ENCODE assay signal across 8 mouse cellular contexts in the genomic region with DNA sequence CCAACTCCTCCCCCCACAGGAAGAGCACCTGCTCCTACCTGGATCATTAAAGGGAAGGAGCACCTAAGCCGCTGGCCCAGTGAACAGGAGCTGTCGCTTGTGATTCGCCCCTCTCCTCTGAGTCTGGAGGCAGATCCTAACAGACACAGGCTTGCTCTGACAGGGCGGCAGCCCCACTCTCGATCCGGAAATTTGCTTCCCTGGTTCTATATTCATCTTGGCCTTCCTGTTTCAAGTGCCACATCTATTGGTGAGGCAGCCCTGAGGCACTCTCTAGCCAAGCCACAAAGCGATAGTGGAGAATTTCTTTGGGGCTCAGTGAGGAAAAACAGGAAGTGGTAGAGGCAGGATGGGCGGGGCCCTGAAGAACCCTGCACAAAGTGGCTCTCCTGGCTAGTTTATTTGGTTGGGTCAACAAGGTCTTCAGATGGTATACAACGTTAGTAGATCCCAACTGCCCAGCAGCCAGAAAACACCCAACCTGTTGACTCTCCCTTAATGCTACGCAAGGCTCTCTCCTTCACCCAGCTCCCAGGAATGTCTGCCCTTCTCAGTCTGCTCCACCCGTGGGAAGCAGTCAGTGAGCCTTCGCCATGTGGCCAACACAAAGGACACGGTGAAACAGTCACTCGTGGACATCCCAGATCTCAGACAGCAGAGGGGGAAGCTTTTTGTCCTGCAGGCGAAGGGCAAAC. TPM values are rescaled to one million over a fixed set of nuclear protein-coding genes. Genes with fewer than 3 reads are reported as not detected.
A peak's percentile ranks its signal among the peaks of the same experiment; 100 is the strongest.
DNase-seq lines count a peak whose midpoint lies in the region; ATAC-seq lines count a peak whose summit lies in the region.

Madd (minus strand) TSS at position 127 of the 695 bp plus-strand sequence.

- H3K4me3 ChIP-seq in hindbrain, embryonic 14.5 days (replicated peaks; ENCODE audit: low read length): peak within 1 kb of the TSS; percentile 73
- H3K4me3 ChIP-seq in macrophage (ENCODE audit: inconsistent target): peak within 1 kb of the TSS; percentile 49

- DNase-seq in 416B (ENCODE audit: low read depth): peak; percentile 95
- DNase-seq in R1 (ENCODE audit: low read depth, low spot score): peak; percentile 56
- no peak for DNase-seq in hindbrain, embryonic 14.5 days (ENCODE audit: low spot score)
- DNase-seq in left cerebral cortex, adult 8-10 months (ENCODE audit: low spot score in 2 of 2): no peak
- DNase-seq in spleen, postnatal 4 days (ENCODE audit: low spot score in 2 of 2): peak; percentile 64 to 79
- DNase-seq in ovary, postnatal 36 days (ENCODE audit: low spot score): no peak

- H3K79me2 ChIP-seq in macrophage (ENCODE audit: inconsistent target): peaks cover 34% of the 10 kb centered on the region

- peak within 1 kb of the TSS; percentile 89 for H3K27ac ChIP-seq in hindbrain, embryonic 14.5 days
- peak within 1 kb of the TSS; percentile 86 for H3K27ac ChIP-seq in macrophage

- H3K9me3 ChIP-seq in hindbrain, embryonic 14.5 days (ENCODE audit: control insufficient read depth, low read length): no peaks in the 10 kb centered on the region

- peak within 1 kb of the TSS; percentile 80 for H3K4me2 ChIP-seq in hindbrain, embryonic 14.5 days (replicated peaks)

- H3K4me1 ChIP-seq in hindbrain, embryonic 14.5 days (replicated peaks; ENCODE audit: control insufficient read depth, insufficient read depth, low read length): peaks cover 23% of the 10 kb centered on the region

- H3K36me3 ChIP-seq in hindbrain, embryonic 14.5 days (replicated peaks; ENCODE audit: control insufficient read depth, insufficient read depth): peaks cover 1% of the 10 kb centered on the region
- H3K36me3 ChIP-seq in macrophage (ENCODE audit: inconsistent target): peaks cover 16% of the 10 kb centered on the region

- no peaks in the 10 kb centered on the region for H3K27me3 ChIP-seq in hindbrain, embryonic 14.5 days (ENCODE audit: control insufficient read depth, insufficient read depth, low read length)

- H3K9ac ChIP-seq in hindbrain, embryonic 14.5 days: peak within 1 kb of the TSS; percentile 76

- WGBS in hindbrain, embryonic 14.5 days: 72% methylated on average over 15 of the region's 15 CpGs
- WGBS in macrophage (ENCODE audit: missing documents): 20% methylated on average over 15 of the region's 15 CpGs

- peak; percentile 33 for ATAC-seq in erythroid progenitor cell, adult 5-6 weeks (replicated peaks; ENCODE audit: low FRiP score, poor library complexity, severe bottlenecking)
- ATAC-seq in hindbrain, embryonic 14.5 days (ENCODE audit: low FRiP score): no peak

RNA-seq across cellular contexts. Expression of gene Madd, which starts in this region (rescaled TPM):
- 10.9 and 16.2 TPM in 2 replicates for total RNA-seq in erythroid progenitor cell, adult 5-6 weeks (2015; ENCODE audit: low replicate concordance)
- total RNA-seq in erythroid progenitor cell, adult 5-6 weeks (2017; ENCODE audit: low replicate concordance): 14.9 and 16.2 TPM in 2 replicates
- polyA plus RNA-seq in hindbrain, embryonic 14.5 days (2014; fragmentation: Nextera tagmentation; extraction: Ambion mirVana): 51.6 and 58.4 TPM in 2 replicates
- 100 to 1,000 TPM; 200 to 219 (median 206) TPM for total RNA-seq in left cerebral cortex, adult 8-10 months (2022)
- total RNA-seq in macrophage (2018; cell fraction: chromatin; rRNA removed): 100 to 1,000 TPM in 25 of 26 experiments, 10 to 100 TPM in 1; 89.2 to 720 (median 405) TPM
- total RNA-seq in macrophage (2018; cell fraction: cytosol; rRNA removed): 10 to 100 TPM; 18.5 to 84.2 (median 43.3) TPM
- total RNA-seq in macrophage (2018; cell fraction: nucleus; rRNA removed): 100 to 1,000 TPM in 20 of 26 experiments, 10 to 100 TPM in 6; 49.5 to 250 (median 171) TPM
- 26.3 to 50.4 TPM (median 31.9 TPM) in 3 replicates for polyA plus RNA-seq in macrophage (2018)

Comparison
In these comparisons a context has a peak if more than half of its experiments do, and no peak if none do; other contexts are left out.
1. RNA of gene Madd (total RNA-seq): 200 to 219 TPM in left cerebral cortex, adult 8-10 months; 10.9 to 16.2 TPM in erythroid progenitor cell, adult 5-6 weeks; every median in the first group is over 10 times any median in the second.
2. DNase-seq: peak in 416B (single experiment), R1 (single experiment) and spleen, postnatal 4 days (2 of 2); none in hindbrain, embryonic 14.5 days (single experiment), left cerebral cortex, adult 8-10 months (0 of 2) and ovary, postnatal 36 days (single experiment).